8 mouse cellular contexts compared by ENCODE assay signal in genomic region chr7:29155196-29155837, GRCm38 (mm10). TPM values are rescaled to one million over a fixed set of nuclear protein-coding genes. Genes with fewer than 3 reads are reported as not detected.
DNase-seq lines count a peak whose midpoint lies in the region; ATAC-seq lines count a peak whose summit lies in the region.

No protein-coding gene starts in this region.

- H3K27me3 ChIP-seq in embryonic facial prominence, embryonic 11.5 days (ENCODE audit: control insufficient read depth, insufficient read depth, low read length), result 0 out of 2 replicates have a peak, but pooled peaks cover 3% of the 10 kb centered on the region
- peaks cover 37% of the 10 kb centered on the region for H3K27me3 ChIP-seq in limb, embryonic 10.5 days (ENCODE audit: low read depth, poor library complexity, severe bottlenecking)
- peaks cover 26% of the 10 kb centered on the region for H3K27me3 ChIP-seq in midbrain, embryonic 12.5 days

- 6% methylated on average over 37 of the region's 37 CpGs for WGBS in embryonic facial prominence, embryonic 11.5 days
- 8% methylated on average over 29 of the region's 37 CpGs for WGBS in limb, embryonic 10.5 days
- 6% methylated on average over 37 of the region's 37 CpGs for WGBS in midbrain, embryonic 12.5 days

- ATAC-seq in embryonic facial prominence, embryonic 11.5 days (replicated peaks; ENCODE audit: insufficient number of reproducible peaks, low FRiP score, low TSS enrichment, low read depth), result peak; percentile 77
- ATAC-seq in midbrain, embryonic 12.5 days (ENCODE audit: low FRiP score, low read depth), result peak; percentile 89

- no peaks in the 10 kb centered on the region for H3K4me1 ChIP-seq in embryonic facial prominence, embryonic 11.5 days (ENCODE audit: control insufficient read depth, insufficient read depth, low read length)
- H3K4me1 ChIP-seq in limb, embryonic 10.5 days, result peaks cover 23% of the 10 kb centered on the region
- peaks cover 9% of the 10 kb centered on the region; the same call in 1 of the 2 replicates for H3K4me1 ChIP-seq in midbrain, embryonic 12.5 days

- DNase-seq in 3134 (ENCODE audit: extremely low read depth, insufficient read length, low spot score), result peak; percentile 87
- peak; percentile 93 for DNase-seq in adrenal gland, postnatal 25 days
- peak; percentile 88 for DNase-seq in embryonic facial prominence, embryonic 11.5 days (ENCODE audit: low spot score)
- DNase-seq in heart, adult 11 months, result peak; percentile 99
- DNase-seq in kidney, adult 18-20 months, result peak; percentile 93
- DNase-seq in limb, embryonic 10.5 days (ENCODE audit: low spot score), result peak; percentile 87
- DNase-seq in spleen, adult 18-20 months, result peak; percentile 78 to 93

- H3K36me3 ChIP-seq in embryonic facial prominence, embryonic 11.5 days (replicated peaks; ENCODE audit: control insufficient read depth, insufficient read depth, low read depth, low read length), result no peaks in the 10 kb centered on the region
- H3K36me3 ChIP-seq in limb, embryonic 10.5 days, result peaks cover 9% of the 10 kb centered on the region
- H3K36me3 ChIP-seq in midbrain, embryonic 12.5 days, result no peaks in the 10 kb centered on the region

- H3K9me3 ChIP-seq in embryonic facial prominence, embryonic 11.5 days (replicated peaks; ENCODE audit: control insufficient read depth, low read length), result no peaks in the 10 kb centered on the region
- no peaks in the 10 kb centered on the region for H3K9me3 ChIP-seq in limb, embryonic 10.5 days (replicated peaks)
- H3K9me3 ChIP-seq in midbrain, embryonic 12.5 days, result no peaks in the 10 kb centered on the region

- H3K4me2 ChIP-seq in embryonic facial prominence, embryonic 11.5 days (ENCODE audit: low read depth, low read length), result peak overlapping the region; percentile 96
- H3K4me2 ChIP-seq in midbrain, embryonic 12.5 days (replicated peaks), result peak overlapping the region; percentile 91

- H3K9ac ChIP-seq in embryonic facial prominence, embryonic 11.5 days (replicated peaks; ENCODE audit: low read length), result peak overlapping the region; percentile 65
- H3K9ac ChIP-seq in midbrain, embryonic 12.5 days (replicated peaks), result peak overlapping the region; percentile 79

- peak overlapping the region; percentile 73 for H3K4me3 ChIP-seq in embryonic facial prominence, embryonic 11.5 days (ENCODE audit: low read depth, low read length)
- H3K4me3 ChIP-seq in limb, embryonic 10.5 days, result peak overlapping the region; percentile 79
- H3K4me3 ChIP-seq in midbrain, embryonic 12.5 days, result peak overlapping the region; percentile 79

- peak overlapping the region; percentile 71 for H3K27ac ChIP-seq in embryonic facial prominence, embryonic 11.5 days (replicated peaks; ENCODE audit: low read depth, low read length)
- peak overlapping the region; percentile 84 for H3K27ac ChIP-seq in limb, embryonic 10.5 days
- peak overlapping the region; percentile 92 for H3K27ac ChIP-seq in midbrain, embryonic 12.5 days (replicated peaks)

RNA-seq across cellular contexts. Expression of gene Fam98c, which starts 0.7 kb away (rescaled TPM):
- 14.4 and 15.7 TPM in 2 replicates for total RNA-seq in adrenal gland, postnatal 25 days (2021)
- polyA plus RNA-seq in embryonic facial prominence, embryonic 11.5 days (2014; fragmentation: Nextera tagmentation; extraction: Ambion mirVana), result 10.8 and 11.7 TPM in 2 replicates
- 10.7 and 11.2 TPM in 2 replicates for polyA plus RNA-seq in limb, embryonic 10.5 days (2016; fragmentation: Nextera tagmentation; extraction: Ambion mirVana)
- 17.4 and 20.4 TPM in 2 replicates for polyA plus RNA-seq in midbrain, embryonic 12.5 days (2016; fragmentation: Nextera tagmentation; extraction: Ambion mirVana)

RNA-seq across cellular contexts. Expression of gene Ggn, which starts 14.7 kb away (rescaled TPM):
- total RNA-seq in adrenal gland, postnatal 25 days (2021), result 1.3 and 1.4 TPM in 2 replicates
- 0.15 and 0.77 TPM in 2 replicates for polyA plus RNA-seq in embryonic facial prominence, embryonic 11.5 days (2014; fragmentation: Nextera tagmentation; extraction: Ambion mirVana)
- polyA plus RNA-seq in limb, embryonic 10.5 days (2016; fragmentation: Nextera tagmentation; extraction: Ambion mirVana), result 0.29 and 0.38 TPM in 2 replicates
- 0.78 and 0.85 TPM in 2 replicates for polyA plus RNA-seq in midbrain, embryonic 12.5 days (2016; fragmentation: Nextera tagmentation; extraction: Ambion mirVana)

RNA-seq across cellular contexts. Expression of gene Spred3, which starts 14.9 kb away (rescaled TPM):
- 7.4 and 11.0 TPM in 2 replicates for total RNA-seq in adrenal gland, postnatal 25 days (2021)
- polyA plus RNA-seq in embryonic facial prominence, embryonic 11.5 days (2014; fragmentation: Nextera tagmentation; extraction: Ambion mirVana), result 4.9 and 5.3 TPM in 2 replicates
- polyA plus RNA-seq in limb, embryonic 10.5 days (2016; fragmentation: Nextera tagmentation; extraction: Ambion mirVana), result 2.7 and 3.3 TPM in 2 replicates
- polyA plus RNA-seq in midbrain, embryonic 12.5 days (2016; fragmentation: Nextera tagmentation; extraction: Ambion mirVana), result 6.1 and 6.8 TPM in 2 replicates

RNA-seq across cellular contexts. Expression of gene Rasgrp4, which starts 20.7 kb away (rescaled TPM):
- 0.90 and 1.7 TPM in 2 replicates for total RNA-seq in adrenal gland, postnatal 25 days (2021)
- 0.58 and 0.85 TPM in 2 replicates for polyA plus RNA-seq in embryonic facial prominence, embryonic 11.5 days (2014; fragmentation: Nextera tagmentation; extraction: Ambion mirVana)
- polyA plus RNA-seq in limb, embryonic 10.5 days (2016; fragmentation: Nextera tagmentation; extraction: Ambion mirVana), result 0.60 and 0.70 TPM in 2 replicates
- polyA plus RNA-seq in midbrain, embryonic 12.5 days (2016; fragmentation: Nextera tagmentation; extraction: Ambion mirVana), result 0.63 and 0.71 TPM in 2 replicates

RNA-seq across cellular contexts. Expression of gene Psmd8, which starts 25.2 kb away (rescaled TPM):
- 176 and 192 TPM in 2 replicates for total RNA-seq in adrenal gland, postnatal 25 days (2021)
- 321 and 334 TPM in 2 replicates for polyA plus RNA-seq in embryonic facial prominence, embryonic 11.5 days (2014; fragmentation: Nextera tagmentation; extraction: Ambion mirVana)
- polyA plus RNA-seq in limb, embryonic 10.5 days (2016; fragmentation: Nextera tagmentation; extraction: Ambion mirVana), result 321 and 323 TPM in 2 replicates
- polyA plus RNA-seq in midbrain, embryonic 12.5 days (2016; fragmentation: Nextera tagmentation; extraction: Ambion mirVana), result 291 and 305 TPM in 2 replicates

Comparison
In these comparisons a context has a peak if more than half of its experiments do, and no peak if none do; other contexts are left out.
1. Peak in every context shown above with its lines: DNase-seq, ATAC-seq, H3K4me3 ChIP-seq and H3K27ac ChIP-seq.